Mouse (Mus musculus) liver, embryonic 14.5 days (tissue): ENCODE measurements around the gene Myh1.

Source experiments
- CTCF ChIP-seq: IDR thresholded peaks from 2 replicates; pipeline ENCODE4 v1.5.1; 2016; ENCODE audit warnings: antibody characterized with exemption, low read depth, control low read depth
- EP300 ChIP-seq: IDR thresholded peaks from 2 replicates; pipeline ENCODE4 v1.6.1; 2016; ENCODE audit warnings: antibody characterized with exemption, low read depth

DNA sequence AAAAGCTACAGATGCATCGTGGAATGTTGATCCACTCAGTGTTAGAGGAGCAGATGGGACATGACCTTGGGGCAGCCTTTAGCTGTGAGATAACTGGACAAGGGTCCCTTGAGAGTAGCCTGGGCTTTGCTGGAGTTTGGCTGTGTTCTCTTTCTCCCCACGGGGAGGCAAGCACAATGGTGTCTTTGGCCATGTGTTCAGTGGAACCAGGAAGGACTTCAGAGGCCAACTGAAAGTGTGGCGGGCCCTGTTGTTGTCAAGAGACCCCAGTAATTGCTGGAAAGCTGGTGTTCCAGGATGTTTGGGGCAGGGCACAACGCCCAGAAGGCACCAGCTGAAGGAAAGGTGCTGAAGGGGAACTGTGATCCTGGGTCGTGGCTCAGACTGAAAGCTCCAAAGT is 30.6 kb upstream of the Myh1 start:
- TF ChIP-seq EP300 (no peak), CTCF (no peak)
